Mouse (Mus musculus) CH12.LX (cell line): ENCODE data around the gene Ttc3. TPM values are rescaled to one million over a fixed set of nuclear protein-coding genes. Genes with fewer than 3 reads are reported as not detected.

Experiments used
- DNase-seq: peaks from one replicate; pipeline ENCODE4 v3.0.0-alpha.2; 2013; ENCODE audit errors: extremely low read depth
- H3K27ac ChIP-seq: 2 replicates; pipeline ENCODE4 v1.5.1; 2012; ENCODE audit warnings: low read depth, mild to moderate bottlenecking, control low read depth, moderate library complexity; ENCODE audit not compliant: insufficient read depth
- H3K27me3 ChIP-seq: replicated peaks from 2 replicates; pipeline ENCODE3; 2012; ENCODE audit warnings: inconsistent platforms
- H3K36me3 ChIP-seq, 2 experiments: replicated peaks in 1 of 2; 2 replicates each; pipeline versions ENCODE3 to v1.6.1; 2012; ENCODE audit warnings: inconsistent platforms in 1 of 2, low read length in 1 of 2, mild to moderate bottlenecking in 1 of 2, mixed read lengths in 1 of 2, moderate library complexity in 1 of 2; ENCODE audit not compliant: control insufficient read depth in 1 of 2, insufficient read depth in 1 of 2
- H3K4me1 ChIP-seq, 2 experiments: 2 replicates each; pipeline ENCODE4 v1.6.1; 2012; ENCODE audit warnings: inconsistent platforms in 1 of 2, moderate library complexity in 1 of 2; ENCODE audit not compliant: insufficient read depth in 2 of 2, control insufficient read depth in 1 of 2
- H3K4me2 ChIP-seq: 2 replicates; pipeline ENCODE4 v1.6.1; 2012; ENCODE audit warnings: low read depth, mild to moderate bottlenecking, control low read depth; ENCODE audit not compliant: poor library complexity, insufficient read depth, severe bottlenecking
- H3K4me3 ChIP-seq, 3 experiments: fragments of 150-350 bp in 1 of 3; sonication (generic) in 1 of 3; replicated peaks in 1 of 3; 2 replicates each; pipeline versions ENCODE3 to v1.5.1; 2011 to 2012; ENCODE audit warnings: low read depth in 2 of 3, low read length in 2 of 3, mild to moderate bottlenecking in 2 of 3, moderate library complexity in 2 of 3, control low read depth in 1 of 3, improper control_type of control experiment in 1 of 3, inconsistent platforms in 1 of 3, mixed read lengths in 1 of 3; ENCODE audit not compliant: poor library complexity in 1 of 3
- H3K79me2 ChIP-seq: replicated peaks from 2 replicates; pipeline ENCODE4 v1.6.1; 2012; ENCODE audit warnings: mild to moderate bottlenecking, moderate library complexity; ENCODE audit not compliant: control insufficient read depth, poor library complexity, insufficient read depth, severe bottlenecking; ENCODE audit errors: extremely low read depth
- H3K9ac ChIP-seq: 2 replicates; pipeline ENCODE4 v1.6.1; 2012; ENCODE audit warnings: low read depth, mild to moderate bottlenecking, control low read depth, moderate library complexity; ENCODE audit not compliant: insufficient read depth
- H3K9me3 ChIP-seq: replicated peaks from 2 replicates; pipeline ENCODE3; 2012; ENCODE audit warnings: low read length, inconsistent platforms, mixed read lengths
- E2F4 ChIP-seq: IDR thresholded peaks from 2 replicates; pipeline ENCODE4 v1.6.1; 2011; ENCODE audit warnings: low read depth, low read length, improper control_type of control experiment; ENCODE audit not compliant: insufficient replicate concordance
- ELF1 ChIP-seq: IDR thresholded peaks from 2 replicates; pipeline ENCODE4 v1.6.1; 2014; ENCODE audit warnings: low read depth, mild to moderate bottlenecking, inconsistent platforms, low read length, improper control_type of control experiment
- GABPA ChIP-seq: IDR thresholded peaks from 2 replicates; pipeline ENCODE4 v1.6.1; 2012; ENCODE audit warnings: low read depth, low read length, improper control_type of control experiment, inconsistent platforms; ENCODE audit not compliant: insufficient replicate concordance
- HCFC1 ChIP-seq: IDR thresholded peaks from 2 replicates; pipeline ENCODE4 v1.6.1; 2012; ENCODE audit warnings: low read depth, mild to moderate bottlenecking, inconsistent platforms, low read length, improper control_type of control experiment
- IRF4 ChIP-seq: IDR thresholded peaks from 2 replicates; pipeline ENCODE4 v1.6.1; 2014; ENCODE audit warnings: low read depth, mild to moderate bottlenecking, inconsistent platforms, low read length, improper control_type of control experiment
- JUN ChIP-seq: IDR thresholded peaks from 2 replicates; pipeline ENCODE4 v1.6.1; 2011; ENCODE audit warnings: low read depth, mild to moderate bottlenecking, low read length, improper control_type of control experiment, moderate library complexity; ENCODE audit not compliant: insufficient read depth
- JUND ChIP-seq: conservative IDR thresholded peaks from 2 replicates; pipeline ENCODE4 v1.6.1; 2011; ENCODE audit warnings: low read depth, low read length, improper control_type of control experiment
- KAT2A ChIP-seq: IDR thresholded peaks from 2 replicates; pipeline ENCODE4 v1.6.1; 2012; ENCODE audit warnings: low read length, improper control_type of control experiment, inconsistent platforms; ENCODE audit not compliant: insufficient replicate concordance
- MAFK ChIP-seq: IDR thresholded peaks from 2 replicates; pipeline ENCODE4 v1.6.1; 2011; ENCODE audit warnings: low read length, improper control_type of control experiment; ENCODE audit not compliant: insufficient replicate concordance
- MAX ChIP-seq: IDR thresholded peaks from 2 replicates; pipeline ENCODE4 v1.6.1; 2011; ENCODE audit warnings: low read length, improper control_type of control experiment
- MEF2A ChIP-seq: IDR thresholded peaks from 2 replicates; pipeline ENCODE4 v1.6.1; 2014; ENCODE audit warnings: low read depth, mild to moderate bottlenecking, inconsistent platforms, low read length, improper control_type of control experiment, borderline replicate concordance
- MYC ChIP-seq: IDR thresholded peaks from 2 replicates; pipeline ENCODE4 v1.6.1; 2011; ENCODE audit warnings: low read depth, mild to moderate bottlenecking, improper control_type of control experiment, low read length
- NELFE ChIP-seq: IDR thresholded peaks from 2 replicates; pipeline ENCODE4 v1.6.1; 2011; ENCODE audit warnings: low read depth, low read length, improper control_type of control experiment
- NRF1 ChIP-seq: IDR thresholded peaks from 2 replicates; pipeline ENCODE4 v1.6.1; 2014; ENCODE audit warnings: low read depth, mild to moderate bottlenecking, inconsistent platforms, low read length, improper control_type of control experiment, moderate library complexity
- POLR2A ChIP-seq: IDR thresholded peaks from 2 replicates; pipeline ENCODE4 v1.6.1; 2011; ENCODE audit warnings: low read depth, mild to moderate bottlenecking, improper control_type of control experiment, low read length
- POLR2AphosphoS2 ChIP-seq: IDR thresholded peaks from 2 replicates; pipeline ENCODE4 v1.6.1; 2011; ENCODE audit warnings: low read depth, low read length, improper control_type of control experiment
- RAD21 ChIP-seq: IDR thresholded peaks from 2 replicates; pipeline ENCODE4 v1.6.1; 2011; ENCODE audit warnings: low read depth, mild to moderate bottlenecking, low read length, improper control_type of control experiment, moderate library complexity
- RCOR1 ChIP-seq: conservative IDR thresholded peaks from 2 replicates; pipeline ENCODE4 v1.6.1; 2012; ENCODE audit warnings: low read depth, mild to moderate bottlenecking, inconsistent platforms, low read length, improper control_type of control experiment
- SIN3A ChIP-seq: IDR thresholded peaks from 2 replicates; pipeline ENCODE4 v1.6.1; 2012; ENCODE audit warnings: low read length, improper control_type of control experiment, inconsistent platforms
- SMC3 ChIP-seq: IDR thresholded peaks from 2 replicates; pipeline ENCODE4 v1.6.1; 2011; ENCODE audit warnings: low read depth, low read length, improper control_type of control experiment
- TCF12 ChIP-seq: IDR thresholded peaks from 2 replicates; pipeline ENCODE4 v1.6.1; 2014; ENCODE audit warnings: low read depth, mild to moderate bottlenecking, inconsistent platforms, low read length, improper control_type of control experiment
- UBTF ChIP-seq: IDR thresholded peaks from 2 replicates; pipeline ENCODE4 v1.6.1; 2012; ENCODE audit warnings: low read depth, mild to moderate bottlenecking, inconsistent platforms, low read length, improper control_type of control experiment, moderate library complexity
- ZC3H11A ChIP-seq: IDR thresholded peaks from 2 replicates; pipeline ENCODE4 v1.6.1; 2012; ENCODE audit warnings: low read depth, mild to moderate bottlenecking, inconsistent platforms, low read length, improper control_type of control experiment
- ZMIZ1 ChIP-seq: IDR thresholded peaks from 2 replicates; pipeline ENCODE4 v1.6.1; 2012; ENCODE audit warnings: low read depth, mild to moderate bottlenecking, inconsistent platforms, low read length, improper control_type of control experiment
- ZNF384 ChIP-seq: IDR thresholded peaks from 2 replicates; pipeline ENCODE4 v1.6.1; 2012; ENCODE audit warnings: low read depth, low read length, improper control_type of control experiment, inconsistent platforms
- dilution Hi-C: fragments of 300-500 bp; cut with MboI; formaldehyde crosslinking; loops from 2 replicates; pipeline ENCODE4 v1.14.3; 2020; ENCODE audit warnings: low sequenced_read_pairs; ENCODE audit not compliant: extremely low pct_unique_long_range_greater_than_20kb, extremely low pct_ligation_motif_present
- in situ Hi-C: fragments of 300-500 bp; cut with MboI; formaldehyde crosslinking; loops from 3 replicates; pipeline ENCODE4 v1.14.3; 2019; ENCODE audit warnings: low sequenced_read_pairs, low pct_ligation_motif_present, low pct_unique_long_range_greater_than_20kb, mixed read lengths
- polyA plus RNA-seq: library from polyadenylated mRNA; unstranded; fragments of >175 nt; gene quantifications from 2 replicates; pipeline ENCODE4 v1.2.1, GENCODE M21; 2012; ENCODE audit warnings: low read depth; ENCODE audit not compliant: insufficient read length
- total RNA-seq, 2 experiments: library from RNA; depleted of rRNA; stranded (reverse); fragments of 300-350 nt in 1 of 2; fragments of >200 nt in 1 of 2; gene quantifications; 2 replicates each; pipeline ENCODE4 v1.2.3; 2012 to 2014

Gene Ttc3
- total and polyA plus RNA-seq, 3 experiments, result 59.0 to 74.5 (median 73.4) TPM

DNA sequence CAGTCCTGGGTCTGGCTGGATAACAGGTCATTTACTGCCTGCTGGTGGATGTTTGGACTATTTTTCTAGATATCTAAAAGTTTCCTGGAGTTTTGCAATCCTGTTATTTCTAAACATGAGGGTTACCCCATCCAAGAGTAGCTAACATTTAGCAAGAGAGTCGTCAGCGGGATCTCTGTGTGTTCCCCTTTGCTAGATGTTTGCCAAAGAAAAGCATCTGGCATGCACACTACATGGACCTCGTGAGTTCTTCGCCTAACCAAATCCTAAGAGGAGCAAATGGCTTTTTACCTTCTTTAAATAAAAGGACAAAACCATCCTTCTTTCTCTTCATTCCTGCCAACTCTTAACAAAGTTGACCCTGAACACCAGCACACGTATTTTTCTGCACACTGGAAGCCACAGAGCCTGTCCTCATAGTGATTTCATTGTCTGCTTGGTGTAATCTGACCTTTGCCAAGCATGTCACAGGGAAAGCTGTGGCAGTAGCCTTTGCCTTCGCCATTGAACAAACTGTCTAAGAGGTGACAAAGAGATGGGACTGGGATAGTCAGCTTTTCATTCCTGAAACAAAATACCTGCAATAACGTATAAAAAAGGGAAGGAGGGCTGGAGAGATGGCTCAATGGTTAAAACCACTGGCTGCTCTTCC, 23.2 kb upstream of the Ttc3 start:
- H3K79me2 ChIP-seq, result no peaks in the 10 kb centered on the region
- in situ Hi-C loops, result no loop called here
- H3K9me3 ChIP-seq, result no peaks in the 10 kb centered on the region
- H3K4me2 ChIP-seq, result no peak overlapping the region
- dilution Hi-C loops, result no loop called here
- peaks cover 18 to 26% of the 10 kb centered on the region in 2 experiments for H3K36me3 ChIP-seq
- H3K27ac ChIP-seq, result no peak overlapping the region
- no peaks in the 10 kb centered on the region for H3K27me3 ChIP-seq
- DNase-seq, result no peak
- TF ChIP-seq NRF1 (no peak), MYC (no peak), GABPA (no peak), KAT2A (no peak), UBTF (no peak), ELF1 (no peak), SIN3A (no peak), RAD21 (no peak), POLR2AphosphoS2 (no peak), POLR2A (no peak), MEF2A (no peak), ZC3H11A (no peak), JUN (no peak), MAX (no peak), HCFC1 (no peak), E2F4 (no peak), IRF4 (no peak)
- H3K9ac ChIP-seq, result no peak overlapping the region
- peaks cover 2 to 9% of the 10 kb centered on the region in 2 experiments; a peak in 3 of 4 replicates for H3K4me1 ChIP-seq
- no peak overlapping the region for H3K4me3 ChIP-seq

DNA sequence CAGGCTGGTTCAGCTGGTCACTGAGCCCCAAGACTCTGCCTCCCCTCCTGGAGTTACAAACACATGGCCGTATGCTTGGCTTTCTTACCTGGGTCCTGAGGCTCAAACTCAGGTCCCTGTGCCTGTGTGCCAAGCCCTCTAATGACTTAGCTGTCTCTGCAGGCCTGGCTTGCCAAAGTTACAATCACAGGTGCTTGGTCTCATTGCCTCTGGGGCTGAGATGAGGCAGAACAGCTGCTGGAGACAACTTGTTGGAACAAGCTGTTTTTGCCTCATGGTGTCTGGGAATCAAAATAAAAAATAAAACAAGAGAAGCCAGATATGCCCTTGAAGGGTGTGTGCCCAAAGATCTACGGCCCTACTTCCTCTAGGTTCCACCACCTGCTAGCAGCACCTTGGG, 21.6 kb upstream of the Ttc3 start:
- peaks cover 8 to 13% of the 10 kb centered on the region in 2 experiments for H3K4me1 ChIP-seq
- DNase-seq, result no peak
- no peak overlapping the region for H3K27ac ChIP-seq
- H3K4me3 ChIP-seq, result no peak overlapping the region
- H3K79me2 ChIP-seq, result no peaks in the 10 kb centered on the region
- H3K9ac ChIP-seq, result no peak overlapping the region
- no peak for TF ChIP-seq RAD21
- no peak for TF ChIP-seq MAFK
- TF ChIP-seq NELFE, result no peak
- TF ChIP-seq MAX, result no peak
- no peak for TF ChIP-seq E2F4
- TF ChIP-seq ZMIZ1, result no peak
- no peak for TF ChIP-seq TCF12
- TF ChIP-seq GABPA, result no peak
- TF ChIP-seq MYC, result no peak
- no peak for TF ChIP-seq SMC3
- no peak for TF ChIP-seq POLR2AphosphoS2
- no peak for TF ChIP-seq UBTF
- no peak for TF ChIP-seq JUN
- no peak for TF ChIP-seq JUND
- no peak for TF ChIP-seq ZNF384
- TF ChIP-seq RCOR1, result no peak
- no peak overlapping the region for H3K4me2 ChIP-seq
- in situ Hi-C loops (no loop called here), dilution Hi-C loops (no loop called here)
- no peaks in the 10 kb centered on the region for H3K9me3 ChIP-seq
- H3K36me3 ChIP-seq, result peaks cover 7 to 12% of the 10 kb centered on the region in 2 experiments
- no peaks in the 10 kb centered on the region for H3K27me3 ChIP-seq
